Mouse (Mus musculus): ENCODE measurements around the gene Gm4450.
"Not testable (repeated sequence)": the region's sequence is repeated elsewhere in the genome, so short reads cannot be mapped to it uniquely, and the experiment has no call there.

Gene Gm4450

GRCm38 (mm10) chr3:98418991-98419785, 37.7 kb downstream of the Gm4450 start:
- in situ Hi-C loops (cut with MseI, MboI) = no loop called here

- in situ Hi-C loops (cut with MseI, MboI) = no loop called here
Observed at GRCm38 (mm10) chr3:98417328-98417727, 39.6 kb downstream of the Gm4450 start.

GRCm38 (mm10) chr3:98416426-98417250, 40.3 kb downstream of the Gm4450 start:
- in situ Hi-C loops (cut with MseI, MboI) = no loop called here

- in situ Hi-C loops (cut with MseI, MboI) = no loop called here
Observed at GRCm38 (mm10) chr3:98414296-98414695, 42.6 kb downstream of the Gm4450 start.

GRCm38 (mm10) chr3:98413733-98414132, 43.2 kb downstream of the Gm4450 start:
- in situ Hi-C loops (cut with MseI, MboI) = no loop called here

- in situ Hi-C loops (cut with MseI, MboI) = not testable (repeated sequence)
Observed at GRCm38 (mm10) chr3:98410619-98411580, 46.0 kb downstream of the Gm4450 start.

- in situ Hi-C loops (cut with MseI, MboI) = loop anchor here (10.0 kb wide), 3 partner anchors 1323 to 1463 kb away; no protein-coding TSS in a partner anchor
Observed at GRCm38 (mm10) chr3:98407261-98407780, 49.6 kb downstream of the Gm4450 start.

- in situ Hi-C loops (cut with MseI, MboI) = loop anchor here (10.0 kb wide), 3 partner anchors 1322 to 1462 kb away; no protein-coding TSS in a partner anchor
Observed at GRCm38 (mm10) chr3:98406569-98407144, 50.3 kb downstream of the Gm4450 start.

GRCm38 (mm10) chr3:98405877-98406276, 51.0 kb downstream of the Gm4450 start:
- in situ Hi-C loops (cut with MseI, MboI) = loop anchor here (10.0 kb wide), 3 partner anchors 1321 to 1461 kb away; no protein-coding TSS in a partner anchor

- in situ Hi-C loops (cut with MseI, MboI) = loop anchor here (10.0 kb wide), 3 partner anchors 1320 to 1460 kb away; no protein-coding TSS in a partner anchor
Observed at GRCm38 (mm10) chr3:98404268-98404895, 52.5 kb downstream of the Gm4450 start.
